ENCODE assay signal across 18 mouse cellular contexts in the genomic region with DNA sequence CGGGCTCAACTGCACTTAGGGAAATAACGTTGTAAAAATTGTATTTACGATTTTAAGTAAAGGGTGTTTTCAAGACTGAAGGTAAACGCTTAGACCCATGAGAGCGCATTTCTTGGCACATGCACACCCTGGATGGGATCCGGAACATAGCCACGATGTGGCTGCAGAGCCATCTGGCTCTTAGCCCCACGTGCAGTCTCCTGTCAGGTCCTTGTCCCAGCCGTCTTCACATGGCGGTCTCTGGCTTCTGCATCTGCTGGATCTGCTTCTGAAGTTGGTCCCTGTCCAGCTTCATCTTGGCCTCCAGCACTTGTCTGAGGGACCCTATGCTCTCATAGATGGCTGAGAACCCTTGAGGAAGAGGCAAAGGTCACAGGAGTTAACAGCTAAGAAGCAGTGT. TPM values are rescaled to one million over a fixed set of nuclear protein-coding genes. Genes with fewer than 3 reads are reported as not detected.
"Had no signal": no experiment of that assay in that cellular context is flagged by ENCODE, and none has a peak within 500 bp of the region (broad histone marks: within the 10 kb centered on the region; RNA-seq: fewer than 3 reads in every experiment).

No protein-coding gene starts in this region.

- H3K9ac ChIP-seq: liver, embryonic 13.5 days; midbrain, embryonic 12.5 days; neural tube, embryonic 12.5 days; neural tube, embryonic 15.5 days had no signal

- H3K27me3 ChIP-seq: liver, embryonic 13.5 days; midbrain, embryonic 12.5 days; neural tube, embryonic 12.5 days; neural tube, embryonic 15.5 days had no signal

- H3K36me3 ChIP-seq: liver, embryonic 13.5 days; midbrain, embryonic 12.5 days; neural tube, embryonic 12.5 days; neural tube, embryonic 15.5 days had no signal

- H3K4me2 ChIP-seq: liver, embryonic 13.5 days; midbrain, embryonic 12.5 days; neural tube, embryonic 12.5 days; neural tube, embryonic 15.5 days had no signal

- H3K4me1 ChIP-seq: liver, embryonic 13.5 days; midbrain, embryonic 12.5 days; neural tube, embryonic 12.5 days had no signal

- H3K27ac ChIP-seq: liver, embryonic 13.5 days; midbrain, embryonic 12.5 days; neural tube, embryonic 12.5 days; neural tube, embryonic 15.5 days; stomach, postnatal 0 days had no signal

- DNase-seq: kidney, adult 9 months; kidney, postnatal 14 days; kidney, postnatal 4 days; liver, embryonic 13.5 days; lung, adult 2 months; lung, postnatal 14 days; lung, postnatal 4 days; right cerebral cortex, adult 18-20 months; right cerebral cortex, postnatal 14 days; right cerebral cortex, postnatal 4 days; thymus, adult 2 months; thymus, postnatal 14 days; thymus, postnatal 4 days had no signal

- H3K4me3 ChIP-seq: liver, embryonic 13.5 days; midbrain, embryonic 12.5 days; neural tube, embryonic 12.5 days; neural tube, embryonic 15.5 days had no signal

- H3K9me3 ChIP-seq: liver, embryonic 13.5 days; midbrain, embryonic 12.5 days; neural tube, embryonic 12.5 days; neural tube, embryonic 15.5 days had no signal

RNA-seq across cellular contexts. Expression of a gene that starts 52.7 kb away (rescaled TPM):
- polyA plus RNA-seq: limb, embryonic 11.5 days; liver, embryonic 13.5 days; lung, adult 2 months; midbrain, embryonic 12.5 days; neural tube, embryonic 12.5 days; neural tube, embryonic 15.5 days; thymus, adult 2 months had no signal
